Mouse (Mus musculus) midbrain, embryonic 16.5 days (tissue): ENCODE results near the gene Pax5. TPM values are rescaled to one million over a fixed set of nuclear protein-coding genes. Genes with fewer than 3 reads are reported as not detected.

ENCODE experiments used
- ATAC-seq: fragments of 200-750 bp; cut with Nextera tagmentation; 2 replicates; pipeline ENCODE4 v1.8.0; 2017; ENCODE audit warnings: moderate TSS enrichment
- H3K27ac ChIP-seq: fragments of 300-500 bp; sonication (generic); 2 replicates; pipeline ENCODE4 v1.5.1; 2014; ENCODE audit warnings: mild to moderate bottlenecking, low read length, mixed read lengths
- H3K27me3 ChIP-seq: fragments of 300-500 bp; sonication (generic); 2 replicates; pipeline ENCODE4 v1.6.1; 2014; ENCODE audit warnings: low read depth, low read length, mixed read lengths; ENCODE audit not compliant: control insufficient read depth, insufficient read depth
- H3K36me3 ChIP-seq: fragments of 300-500 bp; sonication (generic); 2 replicates; pipeline ENCODE4 v1.6.1; 2014; ENCODE audit warnings: mild to moderate bottlenecking, low read length, moderate library complexity, mixed read lengths; ENCODE audit not compliant: control insufficient read depth, insufficient read depth
- H3K4me1 ChIP-seq: fragments of 300-500 bp; sonication (generic); 2 replicates; pipeline ENCODE4 v1.6.1; 2014; ENCODE audit warnings: mild to moderate bottlenecking, low read length, mixed read lengths; ENCODE audit not compliant: control insufficient read depth, insufficient read depth
- H3K4me2 ChIP-seq: fragments of 300-500 bp; sonication (generic); 2 replicates; pipeline ENCODE4 v1.6.1; 2014; ENCODE audit warnings: mild to moderate bottlenecking, low read length, mixed read lengths
- H3K4me3 ChIP-seq: fragments of 300-500 bp; sonication (generic); 2 replicates; pipeline ENCODE4 v1.5.1; 2014; ENCODE audit warnings: low read depth, mild to moderate bottlenecking, low read length, moderate library complexity, mixed read lengths
- H3K9ac ChIP-seq: fragments of 300-500 bp; sonication (generic); 2 replicates; pipeline ENCODE4 v1.6.1; 2014; ENCODE audit warnings: low read depth, low read length, mixed read lengths
- H3K9me3 ChIP-seq: fragments of 300-500 bp; sonication (generic); replicated peaks from 2 replicates; pipeline ENCODE4 v1.6.1; 2014; ENCODE audit warnings: mild to moderate bottlenecking, low read length, mixed read lengths; ENCODE audit not compliant: control insufficient read depth, poor library complexity, severe bottlenecking
- WGBS: fragments of 180-500 bp; shearing (Covaris S2); extraction: QIAGEN DNeasy Blood & Tissue Kit; methylation state at CpG from one replicate; pipeline ENCODE4 v1.1.7; 2014; 5-methylcytosine and 5-hydroxymethylcytosine counted together
- polyA plus RNA-seq: library from polyadenylated mRNA; unstranded; fragments of >200 nt; fragmentation: Nextera tagmentation; extraction: Ambion mirVana; gene quantifications from 2 replicates; pipeline ENCODE4 v1.2.1, GENCODE M21; 2015

The Pax5 gene
- polyA plus RNA-seq, 1 experiment from 2014 or later = 3.6 TPM

DNA sequence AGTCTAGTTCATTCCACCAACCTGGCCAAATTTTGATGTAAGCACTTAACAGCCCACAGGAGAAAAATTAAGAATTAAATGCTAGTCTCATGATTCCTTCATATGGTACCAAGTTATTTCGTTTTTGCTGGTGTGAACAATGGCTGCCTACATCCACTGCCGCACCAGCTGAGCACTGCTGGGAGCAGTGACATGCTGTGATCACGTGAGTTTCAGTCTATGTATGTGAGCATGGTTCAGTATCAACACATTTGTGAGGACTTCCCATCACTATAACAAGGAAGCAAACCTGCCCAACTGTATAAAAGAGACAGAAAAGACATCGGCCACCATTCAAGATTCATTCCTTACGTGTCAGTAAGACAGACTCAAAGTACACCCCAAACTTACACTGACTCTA is 137.3 kb downstream of the Pax5 start:
- H3K27ac ChIP-seq = no peak overlapping the region

DNA sequence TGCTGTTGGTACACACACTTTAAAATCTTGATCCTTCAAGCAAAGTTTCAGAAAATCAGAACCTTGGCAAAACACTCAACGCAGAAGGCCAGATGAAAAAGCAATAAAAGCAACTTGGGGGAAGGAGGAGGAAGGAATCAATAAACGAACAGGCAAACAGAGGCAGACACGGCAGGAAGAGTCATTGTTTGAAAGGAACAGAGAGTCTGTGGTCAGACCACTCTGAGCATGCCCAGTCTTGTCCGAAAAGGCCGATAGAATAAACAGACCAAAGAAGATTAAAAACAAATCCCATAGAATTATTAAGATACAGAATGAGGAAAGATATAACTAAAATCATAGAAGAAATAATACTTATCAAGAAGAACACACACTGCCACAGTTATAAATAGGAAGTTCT is 137.9 kb downstream of the Pax5 start:
- no peak for ATAC-seq
- Histone ChIP-seq H3K27ac (no peak overlapping the region), H3K27me3 (peaks cover 4% of the 10 kb centered on the region; the same call in 1 of the 2 replicates), H3K9me3 (no peaks in the 10 kb centered on the region), H3K36me3 (no peaks in the 10 kb centered on the region), H3K4me2 (no peak overlapping the region), H3K4me3 (no peak overlapping the region), H3K4me1 (peaks cover 4% of the 10 kb centered on the region), H3K9ac (no peak overlapping the region)
- 75% methylated on average over 5 of the region's 5 CpGs for WGBS

More for the DNA sequence above, 137.3 kb downstream of the Pax5 start:
- Histone ChIP-seq H3K4me2 (no peak overlapping the region), H3K4me3 (no peak overlapping the region), H3K27me3 (peaks cover 4% of the 10 kb centered on the region; the same call in 1 of the 2 replicates), H3K9ac (no peak overlapping the region), H3K4me1 (peaks cover 4% of the 10 kb centered on the region), H3K36me3 (no peaks in the 10 kb centered on the region), H3K9me3 (no peaks in the 10 kb centered on the region)
- whole genome bisulfite sequencing = 81% methylated on average over 5 of the region's 5 CpGs
- no peak for ATAC-seq

GRCm38 (mm10) chr4:44569138-44569537 is 141.1 kb downstream of the Pax5 start:
- 83% methylated on average over 9 of the region's 10 CpGs for WGBS
- Histone ChIP-seq H3K4me3 (no peak overlapping the region), H3K27ac (no peak overlapping the region), H3K9me3 (no peaks in the 10 kb centered on the region), H3K36me3 (no peaks in the 10 kb centered on the region), H3K4me2 (no peak overlapping the region), H3K27me3 (peaks cover 6% of the 10 kb centered on the region; the same call in 1 of the 2 replicates), H3K4me1 (no peaks in the 10 kb centered on the region), H3K9ac (no peak overlapping the region)
- ATAC-seq = no peak

DNA sequence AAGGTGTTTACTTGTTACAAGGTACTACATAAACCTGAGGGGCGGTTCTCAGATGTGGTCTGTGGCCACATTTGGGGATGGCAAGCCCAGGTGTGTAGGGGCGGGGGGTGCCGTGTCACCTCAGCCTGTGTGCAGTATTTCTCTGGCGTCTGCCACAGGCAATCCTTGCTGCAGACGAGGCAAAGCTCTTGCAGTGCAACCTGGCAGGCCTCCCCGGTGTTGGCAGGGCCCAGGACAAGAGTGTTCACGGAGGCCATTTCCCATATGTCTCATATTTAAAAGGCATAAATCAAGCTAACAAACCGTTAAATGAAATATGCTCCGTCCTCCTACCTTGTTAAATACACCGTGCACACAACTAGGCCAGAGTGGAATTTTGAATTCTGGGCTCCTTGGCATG is 141.6 kb downstream of the Pax5 start:
- Histone ChIP-seq H3K9me3 (no peaks in the 10 kb centered on the region), H3K9ac (no peak overlapping the region), H3K4me3 (no peak overlapping the region), H3K4me1 (no peaks in the 10 kb centered on the region), H3K36me3 (no peaks in the 10 kb centered on the region), H3K27me3 (peaks cover 6% of the 10 kb centered on the region; the same call in 1 of the 2 replicates), H3K27ac (no peak overlapping the region), H3K4me2 (no peak overlapping the region)
- no peak for ATAC-seq
- 83% methylated on average over 10 of the region's 10 CpGs for WGBS

- Histone ChIP-seq H3K4me1 (no peaks in the 10 kb centered on the region), H3K27ac (no peak overlapping the region), H3K36me3 (no peaks in the 10 kb centered on the region), H3K9ac (no peak overlapping the region), H3K4me2 (no peak overlapping the region), H3K4me3 (no peak overlapping the region), H3K9me3 (no peaks in the 10 kb centered on the region), H3K27me3 (peaks cover 6% of the 10 kb centered on the region; the same call in 1 of the 2 replicates)
- WGBS = 68% methylated on average over 8 of the region's 8 CpGs
- ATAC-seq = no peak
Measured at GRCm38 (mm10) chr4:44566401-44566800, 143.9 kb downstream of the Pax5 start.

DNA sequence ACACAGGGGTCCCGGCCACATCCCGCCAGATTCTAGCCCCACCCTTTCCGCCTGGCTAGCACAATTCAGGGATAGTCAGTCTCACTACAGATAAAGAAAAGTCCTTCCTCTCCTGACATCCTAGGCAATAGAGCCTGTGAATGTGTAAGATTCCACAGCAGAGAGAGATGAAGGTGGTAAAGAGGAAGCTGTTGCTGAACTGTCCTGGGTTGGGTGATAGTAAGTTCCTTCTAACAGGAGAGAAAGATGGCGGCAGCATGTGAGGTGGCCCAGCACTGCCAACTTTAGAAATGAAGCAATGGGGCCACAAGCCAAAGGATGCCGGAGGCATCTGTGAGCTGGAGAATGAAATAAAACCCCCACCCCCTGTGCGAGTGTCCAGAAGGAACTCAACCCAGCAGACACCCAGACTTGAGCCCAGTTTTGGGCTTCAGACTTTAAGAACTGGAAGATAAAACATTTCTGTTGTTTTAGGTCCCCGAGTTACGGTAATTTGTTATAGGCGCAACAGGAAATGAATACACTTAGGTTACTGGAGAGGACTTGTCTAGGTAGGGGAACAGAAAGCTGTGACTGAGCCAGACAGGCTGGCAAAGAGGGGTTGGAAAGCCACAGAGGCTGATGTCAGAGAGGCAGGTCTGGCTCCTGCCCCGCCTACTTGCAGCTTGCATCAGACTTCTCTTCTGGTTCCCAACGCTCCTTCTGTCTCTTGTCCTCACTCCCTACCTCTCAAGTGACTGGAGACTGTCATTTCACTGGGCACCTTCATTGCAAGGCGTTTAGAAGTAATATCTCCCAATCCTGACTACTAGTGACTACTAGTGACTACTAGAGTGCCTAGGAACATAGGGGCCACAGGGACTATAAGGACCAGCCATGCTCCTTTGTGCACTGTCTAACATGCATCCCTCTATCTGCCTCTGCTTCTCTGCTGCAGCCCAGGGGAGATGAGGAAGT is 144.9 kb downstream of the Pax5 start:
- no peaks in the 10 kb centered on the region for H3K36me3 ChIP-seq
- no peak overlapping the region for H3K9ac ChIP-seq
- no peak overlapping the region for H3K4me3 ChIP-seq
- no peak overlapping the region for H3K27ac ChIP-seq
- no peaks in the 10 kb centered on the region for H3K9me3 ChIP-seq
- no peak for ATAC-seq
- no peak overlapping the region for H3K4me2 ChIP-seq
- no peaks in the 10 kb centered on the region for H3K4me1 ChIP-seq
- WGBS = 81% methylated on average over 12 of the region's 12 CpGs
- H3K27me3 ChIP-seq = peaks cover 6% of the 10 kb centered on the region; the same call in 1 of the 2 replicates

DNA sequence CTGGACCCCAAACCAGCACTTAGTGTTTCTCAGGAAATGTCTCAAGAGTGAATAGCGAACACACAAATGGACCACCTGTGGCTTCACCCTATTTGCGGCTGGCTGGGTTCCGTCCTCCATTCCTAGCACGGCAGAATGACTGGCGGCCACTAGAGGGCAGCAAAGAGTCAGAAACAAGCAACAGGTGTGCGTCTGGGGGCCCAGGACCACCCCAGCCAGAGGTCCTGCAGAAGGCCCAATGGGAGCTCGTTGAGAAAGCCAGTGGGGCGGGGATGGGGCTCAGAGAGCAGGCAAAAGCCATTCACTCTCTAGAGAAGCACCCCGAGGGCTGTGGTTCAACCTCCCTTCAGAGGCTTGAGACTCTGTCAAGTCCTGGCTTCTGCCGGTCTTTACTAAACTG is 145.7 kb downstream of the Pax5 start:
- H3K4me1 ChIP-seq = no peaks in the 10 kb centered on the region
- WGBS = 4% methylated on average over 10 of the region's 10 CpGs
- no peaks in the 10 kb centered on the region for H3K36me3 ChIP-seq
- H3K9me3 ChIP-seq = no peaks in the 10 kb centered on the region
- no peak overlapping the region for H3K4me3 ChIP-seq
- H3K27me3 ChIP-seq = peaks cover 6% of the 10 kb centered on the region; the same call in 1 of the 2 replicates
- H3K4me2 ChIP-seq = no peak overlapping the region
- no peak overlapping the region for H3K27ac ChIP-seq
- ATAC-seq = peak; percentile 61; the same call in 1 of the 2 replicates
- no peak overlapping the region for H3K9ac ChIP-seq

DNA sequence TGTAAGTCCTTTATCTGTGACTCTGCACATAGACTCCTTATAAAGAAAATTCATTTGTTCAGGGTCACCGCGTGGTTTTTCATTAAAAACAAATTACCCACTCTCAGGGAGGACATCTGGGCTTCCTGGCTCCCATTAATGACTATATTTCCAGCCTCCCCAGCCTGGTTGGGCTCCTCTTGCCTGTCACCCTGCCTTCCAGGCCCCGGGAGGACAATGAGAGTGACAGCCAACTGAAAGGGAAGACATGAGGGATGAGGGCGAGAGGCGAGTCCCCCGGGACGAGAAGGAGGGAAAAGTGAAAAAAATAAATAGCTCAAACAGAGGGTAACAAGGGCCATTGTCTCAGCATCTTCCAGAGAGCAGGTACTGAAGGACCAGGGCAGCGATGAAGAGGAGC is 149.3 kb downstream of the Pax5 start:
- 32% methylated on average over 8 of the region's 8 CpGs for WGBS
- ATAC-seq = no peak
- Histone ChIP-seq H3K4me1 (peaks cover 12% of the 10 kb centered on the region; the same call in 1 of the 2 replicates), H3K9me3 (no peaks in the 10 kb centered on the region), H3K4me3 (no peak overlapping the region), H3K4me2 (no peak overlapping the region), H3K36me3 (no peaks in the 10 kb centered on the region), H3K27me3 (peaks cover 11% of the 10 kb centered on the region; the same call in 1 of the 2 replicates), H3K27ac (no peak overlapping the region), H3K9ac (no peak overlapping the region)

- Histone ChIP-seq H3K4me2 (peak overlapping the region; percentile 60), H3K9ac (peak overlapping the region; percentile 65; the same call in 1 of the 2 replicates), H3K4me3 (peak overlapping the region; percentile 26; the same call in 1 of the 2 replicates), H3K36me3 (no peaks in the 10 kb centered on the region), H3K9me3 (no peaks in the 10 kb centered on the region), H3K4me1 (peaks cover 12% of the 10 kb centered on the region; the same call in 1 of the 2 replicates), H3K27ac (peak overlapping the region; percentile 62), H3K27me3 (peaks cover 5% of the 10 kb centered on the region; the same call in 1 of the 2 replicates)
- peak; percentile 26 for ATAC-seq
- WGBS = 3% methylated on average over 7 of the region's 7 CpGs
Measured at GRCm38 (mm10) chr4:44558564-44558955, 151.7 kb downstream of the Pax5 start.
